Mouse (Mus musculus) erythroid progenitor cell, adult 5-6 weeks (primary cell): ENCODE results near the gene Rhbdf2. TPM values are rescaled to one million over a fixed set of nuclear protein-coding genes. Genes with fewer than 3 reads are reported as not detected.

ENCODE experiments used
- ATAC-seq: replicated peaks from 2 replicates; pipeline ENCODE4 v1.8.0; 2016; ENCODE audit warnings: moderate number of reproducible peaks, mild to moderate bottlenecking, moderate TSS enrichment, inconsistent platforms; ENCODE audit not compliant: poor library complexity, low FRiP score, severe bottlenecking
- total RNA-seq, 2 experiments: library from RNA; stranded (forward) in 1 of 2; stranded (reverse) in 1 of 2; fragments of 150-400 nt in 1 of 2; fragments of 186-747, 209-891 nt in 1 of 2; gene quantifications; 2 replicates each; pipeline versions ENCODE4 v1.2.3 to v1.2.4; 2015 to 2017; ENCODE audit warnings: low replicate concordance in 2 of 2

Gene Rhbdf2
- total RNA-seq, 2 experiments from 2014 or later: 6.3 to 11.5 TPM

GRCm38 (mm10) chr11:116661291-116661947 lies 34.6 kb upstream of the Rhbdf2 start:
- no peak for ATAC-seq

DNA sequence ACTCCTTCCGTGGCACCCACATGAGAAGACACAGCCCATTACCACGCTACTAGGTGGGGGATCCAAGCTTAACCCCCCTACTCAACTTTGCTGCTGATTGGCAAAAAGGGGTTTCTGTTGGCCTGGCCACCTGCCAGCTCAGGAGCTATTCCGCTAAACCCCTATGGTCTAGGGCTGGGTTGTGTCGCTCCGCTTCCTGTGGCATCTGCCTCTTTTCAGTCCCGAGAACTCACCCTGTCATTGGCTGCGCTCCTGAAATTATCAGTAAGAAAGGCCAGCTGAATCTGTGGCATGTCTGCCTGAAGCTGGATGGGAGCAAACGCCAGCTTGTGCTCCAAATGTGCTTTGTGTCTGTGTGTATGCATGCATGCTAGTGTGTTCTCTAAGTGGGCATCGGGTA lies 33.4 kb upstream of the Rhbdf2 start:
- no peak for ATAC-seq

DNA sequence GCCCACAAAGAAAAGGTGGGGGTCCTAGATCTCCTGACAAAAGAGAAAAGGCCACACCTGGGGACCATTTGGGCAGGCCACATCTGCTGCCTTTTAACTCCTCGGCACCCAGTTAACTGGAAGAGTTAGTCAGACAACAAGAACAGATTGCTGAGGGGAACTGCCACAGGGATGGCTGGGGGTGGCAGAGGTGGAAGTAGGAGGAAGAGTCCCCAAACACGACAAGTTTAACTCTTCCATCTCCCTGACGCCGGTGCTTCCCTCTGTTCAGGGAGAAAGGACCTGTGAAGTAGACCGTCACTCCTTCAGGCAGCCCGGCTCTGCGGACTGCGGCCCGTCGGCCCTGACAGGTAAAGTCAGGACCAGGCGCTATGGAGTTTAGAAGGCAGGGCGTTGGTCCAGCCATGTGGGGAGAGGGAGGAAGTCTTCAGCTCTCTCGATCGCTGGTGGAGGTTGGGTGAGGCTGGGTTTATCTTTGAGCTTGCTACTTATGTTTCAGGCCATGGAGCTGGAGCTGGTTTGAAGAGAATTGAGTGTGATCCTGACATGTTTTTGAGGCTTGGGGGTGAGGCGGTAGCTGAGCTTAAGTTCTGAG lies 32.3 kb upstream of the Rhbdf2 start:
- ATAC-seq: no peak

- ATAC-seq: no peak
Observed at GRCm38 (mm10) chr11:116658238-116658637, 31.4 kb upstream of the Rhbdf2 start.

DNA sequence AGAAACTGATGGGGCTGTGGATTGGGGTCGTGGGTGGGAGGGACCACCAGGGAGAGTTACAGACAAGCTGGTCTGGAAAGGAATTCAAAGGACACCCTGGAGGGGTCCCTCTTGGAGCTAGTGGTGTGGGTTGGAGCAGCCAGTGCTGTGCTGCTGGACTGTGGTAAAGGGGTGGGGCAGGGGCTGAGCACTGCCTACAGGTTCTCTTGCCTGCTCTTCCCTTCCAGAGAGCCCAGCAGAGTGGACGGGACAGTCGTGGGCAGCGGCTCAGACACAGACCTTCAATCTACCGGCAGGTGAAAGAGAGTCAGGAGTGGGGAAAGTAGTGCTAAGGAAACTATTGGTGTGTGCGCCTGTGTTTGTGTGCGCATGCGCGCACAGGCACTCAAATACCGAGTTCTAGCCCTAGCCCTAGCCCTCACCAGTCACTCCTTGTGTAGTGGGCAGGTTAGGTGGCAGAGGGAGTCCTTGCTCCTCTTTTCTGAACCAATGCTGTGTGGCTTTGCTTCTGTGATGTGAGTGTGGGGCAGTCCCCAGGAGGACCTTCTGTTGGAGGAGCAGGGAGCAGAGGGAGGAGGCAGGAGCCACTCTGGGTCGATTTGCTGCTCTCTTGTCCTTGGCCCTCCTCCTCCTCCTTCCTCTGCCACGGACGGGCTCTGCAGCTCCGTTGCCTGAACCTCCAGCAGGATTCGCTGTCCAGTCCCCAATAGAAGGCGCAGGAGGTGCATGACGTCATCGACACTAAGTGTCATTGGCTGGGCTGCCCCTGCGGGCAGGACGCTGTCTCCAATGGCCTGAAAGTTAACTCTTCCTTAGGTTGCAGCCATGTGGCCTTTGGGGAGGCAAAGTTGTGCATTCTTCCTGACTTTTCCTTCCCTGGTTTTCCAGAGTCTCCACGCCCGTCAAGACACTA lies 30.7 kb upstream of the Rhbdf2 start:
- peak; percentile 79 for ATAC-seq

- no peak for ATAC-seq
Observed at GRCm38 (mm10) chr11:116656348-116657191, 29.8 kb upstream of the Rhbdf2 start.

GRCm38 (mm10) chr11:116654255-116654821 lies 27.5 kb upstream of the Rhbdf2 start, which contains the start of gene Cygb:
Gene Cygb, minus strand, starts transcription at chr11:116654313.
- no peak for ATAC-seq

GRCm38 (mm10) chr11:116653709-116654221 lies 26.9 kb upstream of the Rhbdf2 start:
- ATAC-seq: no peak

- no peak for ATAC-seq
Observed at GRCm38 (mm10) chr11:116653234-116653633, 26.4 kb upstream of the Rhbdf2 start, which contains the start of gene Prcd. Gene Prcd, plus strand, starts transcription at chr11:116653534.

- no peak for ATAC-seq
Observed at GRCm38 (mm10) chr11:116652330-116653098, 25.7 kb upstream of the Rhbdf2 start.

GRCm38 (mm10) chr11:116651339-116651738 lies 24.5 kb upstream of the Rhbdf2 start:
- ATAC-seq: no peak

DNA sequence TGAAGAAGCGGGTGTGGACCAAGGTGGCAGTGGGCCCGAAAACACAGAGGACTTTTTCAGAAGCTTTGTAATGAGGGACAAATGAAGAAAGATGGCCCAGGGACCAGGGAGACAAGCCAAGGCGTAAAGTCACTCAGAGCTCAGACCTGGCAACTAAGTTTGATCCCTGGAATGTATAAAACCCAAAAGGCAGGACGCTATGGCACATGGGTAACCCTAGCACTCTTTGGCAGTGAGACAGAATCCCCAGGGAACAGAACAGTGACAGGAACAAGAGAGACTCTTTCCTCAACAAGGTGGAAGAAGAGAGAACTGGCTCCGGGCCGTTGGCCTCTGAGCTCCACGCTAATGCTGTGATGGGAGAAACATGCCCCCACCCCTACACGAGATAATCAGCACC lies 24.0 kb upstream of the Rhbdf2 start:
- no peak for ATAC-seq

DNA sequence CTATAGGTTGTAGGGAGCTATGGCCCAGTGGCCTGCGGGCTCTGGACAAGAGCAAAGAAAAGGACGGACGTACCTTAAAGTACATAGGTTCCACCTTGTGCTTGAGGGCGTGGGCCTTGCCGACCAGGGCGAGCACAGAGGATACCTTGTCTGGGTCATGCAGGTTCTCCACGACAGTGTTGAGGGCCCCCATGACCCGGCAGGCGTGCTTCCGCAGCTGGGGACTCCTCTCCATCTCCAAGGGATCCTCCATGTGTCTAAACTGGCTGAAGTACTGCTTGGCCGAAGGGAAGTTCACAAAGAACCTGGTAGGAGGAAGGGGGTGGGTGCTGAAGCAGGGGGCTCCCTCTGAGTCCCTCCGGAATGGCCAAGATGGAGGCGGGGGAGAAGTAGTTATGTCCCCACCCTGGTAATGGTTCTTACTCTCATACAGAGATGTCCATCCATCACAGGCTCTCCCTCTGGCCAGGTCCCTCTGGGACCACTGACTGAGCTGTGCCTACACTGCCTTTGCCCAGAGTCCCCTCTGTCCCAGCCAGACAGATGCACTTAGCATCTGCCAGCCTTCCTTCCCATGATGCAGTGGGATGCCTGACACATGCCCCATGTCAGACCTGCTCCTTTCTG lies 23.0 kb upstream of the Rhbdf2 start:
- ATAC-seq: no peak

DNA sequence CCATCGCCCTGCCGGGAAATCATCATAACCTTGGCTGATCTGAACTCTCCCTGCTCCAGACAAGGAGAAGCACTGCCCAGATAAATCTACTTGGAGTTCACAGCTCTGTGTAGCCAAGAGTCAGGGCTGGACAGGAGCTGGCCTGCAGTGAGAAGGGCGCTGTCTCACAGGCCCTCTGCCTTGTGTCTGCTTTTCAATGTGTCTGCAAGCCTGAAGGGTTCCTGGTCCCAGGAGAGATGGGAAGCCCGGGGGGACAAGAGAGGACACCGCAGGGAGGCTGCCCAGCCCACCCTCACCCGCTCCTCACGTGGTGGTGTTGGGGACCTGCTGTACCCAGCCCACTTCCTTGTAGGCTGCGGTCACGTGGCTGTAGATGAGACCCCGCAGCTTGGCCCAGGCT lies 22.2 kb upstream of the Rhbdf2 start:
- no peak for ATAC-seq

- ATAC-seq: no peak
Observed at GRCm38 (mm10) chr11:116648213-116648921, 21.5 kb upstream of the Rhbdf2 start.

DNA sequence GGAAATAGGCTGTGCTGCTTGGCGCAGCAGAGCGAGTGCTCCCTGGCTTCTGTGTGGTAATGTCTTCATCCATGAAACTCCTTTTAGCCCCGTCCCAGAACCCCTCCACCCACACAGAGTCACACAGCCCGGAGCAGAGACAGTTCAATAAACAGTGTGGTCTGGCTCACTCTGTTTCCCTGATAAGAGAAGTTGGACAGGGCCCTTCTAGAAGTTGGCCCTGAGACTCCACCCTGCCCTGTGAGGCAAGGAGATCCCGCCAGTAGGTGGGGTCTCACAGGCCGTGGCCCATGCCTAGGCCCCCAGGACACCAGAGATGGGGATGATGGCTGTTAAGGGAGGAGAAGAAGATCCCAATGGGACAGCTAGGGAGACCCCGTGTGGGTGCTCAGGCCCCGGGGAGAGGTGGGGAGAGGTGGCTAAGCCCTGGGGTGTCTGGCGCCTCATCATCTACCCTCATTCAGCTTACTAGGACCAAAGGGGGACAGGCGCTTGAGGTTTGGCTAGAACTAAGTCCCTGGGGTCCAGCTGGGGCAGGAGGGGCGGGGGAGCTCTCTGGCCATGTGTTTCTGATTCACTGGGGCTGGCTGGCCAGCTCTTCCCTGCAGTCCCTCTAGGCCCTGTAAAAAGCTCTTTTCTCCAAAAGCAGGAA lies 20.6 kb upstream of the Rhbdf2 start:
- no peak for ATAC-seq

GRCm38 (mm10) chr11:116646771-116647170 lies 20.0 kb upstream of the Rhbdf2 start:
- ATAC-seq: no peak
